ENCODE assay signal across 16 mouse cellular contexts in the genomic region with DNA sequence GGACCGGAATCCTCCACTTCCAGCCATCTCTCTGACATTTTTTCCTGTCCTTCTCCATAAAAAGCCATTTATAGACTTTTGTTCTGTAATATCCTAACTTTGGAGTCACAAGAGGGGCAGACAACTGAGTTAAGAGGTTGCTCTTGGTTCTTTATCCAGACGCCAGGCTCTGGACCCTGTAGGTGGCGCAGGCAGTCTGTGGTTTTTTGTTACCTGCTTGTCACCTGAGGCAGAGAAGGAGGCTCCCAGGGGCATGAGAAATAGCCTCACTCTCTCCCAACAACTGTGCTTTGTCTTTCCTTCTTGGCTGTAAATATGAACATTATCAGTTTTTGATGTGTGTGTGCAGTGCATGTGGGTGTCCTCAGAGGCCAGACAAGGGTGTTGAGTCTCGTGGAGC.
DNase-seq lines count a peak whose midpoint lies in the region; ATAC-seq and TF ChIP-seq lines count a peak whose summit lies in the region.
"Had no signal": no experiment of that assay in that cellular context is flagged by ENCODE, and none has a peak within 500 bp of the region (broad histone marks: within the 10 kb centered on the region; RNA-seq: fewer than 3 reads in every experiment).

No protein-coding gene starts in this region.

- no peak overlapping the region for H3K27ac ChIP-seq in gastrocnemius, adult 2 months
- H3K27ac ChIP-seq in forebrain, postnatal 0 days (ENCODE audit: low read depth, low read length): no peak overlapping the region
- H3K27ac ChIP-seq: hindbrain, postnatal 0 days; macrophage; neural tube, embryonic 12.5 days had no signal

- DNase-seq in gastrocnemius, adult 2 months: no peak
- DNase-seq in gastrocnemius, postnatal 25 days: no peak
- DNase-seq in lung, postnatal 36 days: peak; percentile 51
- no peak for DNase-seq in lung, postnatal 4 days
- DNase-seq in induced T-regulatory cell, adult 2 months (ENCODE audit: low read depth): peak; percentile 14
- DNase-seq in thymus, postnatal 36 days: peak; percentile 33 to 41
- DNase-seq in heart, postnatal 10 days: no peak
- no peak for DNase-seq in forebrain, postnatal 0 days
- DNase-seq: cerebellum, postnatal 25 days; heart, adult 11 months; left cerebral cortex, postnatal 4 days; midbrain, embryonic 14.5 days had no signal

- intact Hi-C loops in gastrocnemius, adult 2 months (cut with DNase I): no loop called here
- intact Hi-C loops in heart, postnatal 10 days (cut with DNase I): no loop called here

- H3K9me3 ChIP-seq in forebrain, postnatal 0 days (ENCODE audit: low read length): no peaks in the 10 kb centered on the region
- H3K9me3 ChIP-seq: neural tube, embryonic 12.5 days had no signal

- ATAC-seq in forebrain, postnatal 0 days: no peak
- ATAC-seq: activated CD4-positive, CD25-positive, alpha-beta regulatory T cell, adult 4 months; hindbrain, postnatal 0 days had no signal

- no peak overlapping the region for H3K9ac ChIP-seq in forebrain, postnatal 0 days
- H3K9ac ChIP-seq: neural tube, embryonic 12.5 days had no signal

- peak; percentile 42 for TF ChIP-seq CTCF in gastrocnemius, adult 2 months (IDR thresholded peaks at IDR 0.05)
- TF ChIP-seq CTCF in forebrain, postnatal 0 days (IDR thresholded peaks at IDR 0.05; ENCODE audit: low read depth): no peak

- H3K4me1 ChIP-seq in forebrain, postnatal 0 days (ENCODE audit: insufficient read depth): no peaks in the 10 kb centered on the region

- H3K4me2 ChIP-seq in forebrain, postnatal 0 days (ENCODE audit: low read depth): no peak overlapping the region
- H3K4me2 ChIP-seq: neural tube, embryonic 12.5 days had no signal

- WGBS in forebrain, postnatal 0 days: 77% methylated on average over 4 of the region's 4 CpGs

- H3K27me3 ChIP-seq in forebrain, postnatal 0 days (ENCODE audit: insufficient read depth, low read length): no peaks in the 10 kb centered on the region

- no peak overlapping the region for H3K4me3 ChIP-seq in gastrocnemius, adult 2 months
- no peak overlapping the region for H3K4me3 ChIP-seq in forebrain, postnatal 0 days (ENCODE audit: low read depth, low read length)
- H3K4me3 ChIP-seq: neural tube, embryonic 12.5 days had no signal

- no peaks in the 10 kb centered on the region for H3K36me3 ChIP-seq in forebrain, postnatal 0 days (ENCODE audit: insufficient read depth)
- H3K36me3 ChIP-seq: neural tube, embryonic 12.5 days had no signal

Comparison
In these comparisons a context has a peak if more than half of its experiments do, and no peak if none do; other contexts are left out.
1. DNase-seq: peak in lung, postnatal 36 days (single experiment), induced T-regulatory cell, adult 2 months (single experiment) and thymus, postnatal 36 days (2 of 2); none in gastrocnemius, adult 2 months (single experiment), gastrocnemius, postnatal 25 days (single experiment), lung, postnatal 4 days (0 of 2), heart, postnatal 10 days (0 of 2) and forebrain, postnatal 0 days (single experiment).